Mouse (Mus musculus) cerebellum, postnatal 4 days (tissue): Measurements from ENCODE around the gene Theg.

Experiments used
- DNase-seq, 2 experiments: peaks; one replicate each; pipeline ENCODE4 v3.0.0; 2022; ENCODE audit warnings: low spot score in 2 of 2, mixed read lengths in 1 of 2

Theg gene

DNA sequence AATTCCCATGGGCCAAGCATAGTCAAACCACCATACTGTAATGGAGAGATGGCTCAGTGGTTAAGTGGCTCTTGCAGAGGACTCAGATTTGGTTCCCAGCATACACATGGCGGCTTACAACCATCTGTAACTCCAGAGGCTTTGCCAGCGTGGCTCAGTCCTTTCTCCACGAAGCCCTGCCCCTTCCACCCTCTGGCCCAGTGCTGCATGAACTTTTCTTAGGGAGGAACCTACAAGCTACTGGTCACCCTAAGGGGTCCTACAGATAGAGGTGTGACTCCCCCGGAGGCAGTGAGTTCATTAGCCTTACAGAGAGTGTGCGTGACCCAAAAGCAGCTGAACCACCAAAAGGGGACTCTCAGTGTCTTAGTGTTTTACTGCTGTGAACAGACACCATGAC is 30.2 kb downstream of the Theg start:
- DNase-seq: peak in 1 of 2 experiments; percentile 2

DNA sequence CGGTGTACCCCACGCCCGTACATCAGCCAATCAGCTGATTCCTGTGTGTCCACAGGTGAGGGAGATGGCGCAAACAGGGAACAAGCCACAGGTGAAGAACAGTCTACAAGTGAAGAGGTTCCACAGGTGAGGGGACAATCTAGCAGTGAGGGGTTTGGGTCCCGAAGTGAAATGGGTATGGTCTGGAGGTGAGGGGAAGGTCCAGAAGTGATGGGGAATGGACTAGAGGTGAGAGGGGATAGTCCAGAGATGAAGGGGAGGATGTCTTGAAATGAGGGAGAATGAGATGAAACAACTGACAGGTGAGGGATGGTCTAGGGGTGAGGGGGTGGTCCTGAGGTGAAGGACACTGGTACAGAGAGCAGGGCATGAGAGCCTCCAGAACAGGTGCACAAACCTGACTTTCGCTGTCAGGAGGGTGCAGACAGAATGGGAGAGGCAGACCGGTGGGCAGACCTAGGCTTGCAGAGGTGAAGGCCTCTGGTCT is 31.9 kb downstream of the Theg start:
- peak in 1 of 2 experiments; percentile 13 for DNase-seq

DNA sequence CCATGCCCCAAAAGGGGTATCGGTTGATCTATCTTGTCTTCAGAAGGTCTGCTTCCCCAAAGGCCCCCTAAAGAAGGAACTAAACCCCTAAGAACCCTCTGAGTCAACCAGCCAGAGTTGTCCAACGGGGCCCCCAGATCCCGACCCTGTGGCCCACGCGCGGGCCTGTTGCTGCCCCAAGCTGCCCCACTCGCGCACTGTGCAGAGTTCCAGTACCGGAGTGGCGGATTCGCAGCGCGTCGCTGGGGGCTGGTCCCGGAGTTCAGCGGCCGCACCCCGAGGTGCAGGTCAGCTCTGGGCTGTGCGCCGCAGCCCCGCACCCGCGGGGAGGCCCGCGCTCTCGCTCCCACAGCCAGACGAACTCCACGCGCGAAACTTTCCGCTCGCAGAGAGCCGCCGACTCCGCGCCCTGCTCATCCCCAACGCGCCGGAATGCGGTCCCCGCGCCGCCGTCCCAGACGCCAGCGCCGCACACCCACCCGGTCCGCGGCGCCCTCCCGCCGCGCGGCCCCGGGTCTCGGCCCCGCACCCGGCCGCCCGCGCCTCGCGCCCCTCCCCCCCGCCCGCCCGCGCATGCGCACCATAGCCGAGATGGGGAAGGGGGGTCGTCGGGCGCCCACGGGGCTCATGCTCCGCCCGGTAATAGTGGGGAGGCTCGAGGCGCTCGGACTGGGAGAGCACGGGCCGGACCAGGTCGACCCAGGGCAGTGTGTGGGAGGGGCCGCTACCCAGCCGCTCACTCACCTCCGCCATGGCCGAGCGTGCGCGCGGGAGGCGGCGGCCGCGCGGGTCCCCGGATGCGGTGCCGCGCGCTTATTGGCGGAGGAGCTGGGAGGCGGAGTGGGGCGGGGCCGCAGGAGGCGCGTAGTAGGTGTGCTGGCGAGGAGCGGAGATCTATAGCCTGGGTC is 32.5 kb downstream of the Theg start, which contains the start of gene Mier2:
Gene Mier2, minus strand, starts transcription at position 870 of the 908 bp plus-strand sequence.
- peak; percentile 56 to 81 for DNase-seq

DNA sequence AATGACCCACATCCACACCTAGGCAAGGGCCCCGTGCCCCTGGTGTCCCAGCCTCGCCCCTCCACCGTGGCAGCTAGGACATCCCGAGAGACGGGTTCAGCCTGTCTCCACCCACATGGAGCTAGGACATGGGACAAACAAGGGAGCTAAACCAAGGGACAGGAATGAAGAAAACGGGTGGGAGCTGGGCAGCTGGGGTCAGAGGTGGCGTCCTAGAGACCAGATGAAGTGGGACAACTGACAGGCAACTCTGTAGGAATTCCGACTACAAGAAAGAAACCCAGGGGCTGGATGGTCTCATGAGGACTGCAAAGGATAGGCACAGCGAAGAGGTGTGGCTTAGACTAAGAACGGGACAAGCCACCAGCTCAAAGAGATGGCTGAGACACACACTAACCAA is 33.4 kb downstream of the Theg start:
- peak in 1 of 2 experiments; percentile 18 for DNase-seq

DNA sequence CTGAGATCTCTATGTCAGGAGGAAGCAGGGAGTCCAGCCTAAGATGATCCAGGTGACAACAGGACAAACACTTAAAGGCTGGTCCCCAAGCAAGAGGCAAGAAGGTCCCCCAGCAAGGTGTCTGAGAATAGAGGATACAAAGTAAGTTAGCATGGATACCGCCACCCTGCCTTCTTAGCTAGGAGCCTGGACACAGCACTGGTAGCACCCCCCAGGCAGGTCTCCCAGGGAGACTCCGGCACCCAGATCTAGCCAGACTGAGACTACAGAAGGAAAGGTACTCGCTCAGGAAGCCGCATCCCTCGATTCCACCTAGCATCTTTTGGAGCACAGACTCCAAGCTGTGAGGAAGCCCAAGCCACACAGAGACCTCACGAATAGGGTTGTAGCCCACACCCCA is 34.0 kb downstream of the Theg start:
- no peak for DNase-seq

DNA sequence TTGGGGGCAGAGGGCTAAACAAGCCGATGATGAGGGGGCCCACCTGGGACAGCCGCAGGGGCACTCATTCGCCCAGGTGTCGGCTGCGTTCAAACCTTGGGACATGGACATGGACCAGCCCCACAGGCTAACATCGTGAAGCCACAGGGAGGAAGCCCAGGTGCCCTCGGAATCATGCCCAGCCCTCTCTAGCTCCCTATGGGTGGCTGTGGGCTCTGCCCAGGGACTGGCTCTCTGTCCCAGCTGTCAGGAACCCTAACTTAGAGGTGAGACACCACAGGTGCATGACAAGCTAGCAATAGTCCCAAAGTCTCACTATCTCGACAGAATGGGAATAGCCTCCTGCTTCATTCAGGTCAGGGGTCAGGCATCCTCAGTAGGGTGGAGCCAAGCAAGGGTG is 34.6 kb downstream of the Theg start:
- DNase-seq: peak in 1 of 2 experiments; percentile 19

DNA sequence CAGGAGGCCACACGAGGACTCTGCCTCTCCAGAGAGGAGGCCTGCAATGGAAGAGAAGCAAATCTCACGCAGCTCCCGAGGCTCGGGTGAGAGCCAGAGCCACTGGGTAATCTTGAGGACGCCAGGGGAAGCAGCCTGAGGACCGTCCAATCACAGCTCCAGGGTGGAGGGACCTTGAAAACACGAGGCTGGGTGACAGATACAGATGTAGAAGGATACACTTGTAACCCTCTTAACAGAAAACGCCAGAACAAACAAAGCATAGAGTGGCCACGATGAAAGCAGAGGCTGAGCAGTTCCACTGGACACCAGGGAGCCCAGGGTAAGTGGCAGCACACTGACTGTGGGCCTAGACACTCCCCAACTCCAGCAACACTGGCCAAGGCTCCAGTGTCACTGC is 36.8 kb downstream of the Theg start:
- peak in 1 of 2 experiments; percentile 8 for DNase-seq

DNA sequence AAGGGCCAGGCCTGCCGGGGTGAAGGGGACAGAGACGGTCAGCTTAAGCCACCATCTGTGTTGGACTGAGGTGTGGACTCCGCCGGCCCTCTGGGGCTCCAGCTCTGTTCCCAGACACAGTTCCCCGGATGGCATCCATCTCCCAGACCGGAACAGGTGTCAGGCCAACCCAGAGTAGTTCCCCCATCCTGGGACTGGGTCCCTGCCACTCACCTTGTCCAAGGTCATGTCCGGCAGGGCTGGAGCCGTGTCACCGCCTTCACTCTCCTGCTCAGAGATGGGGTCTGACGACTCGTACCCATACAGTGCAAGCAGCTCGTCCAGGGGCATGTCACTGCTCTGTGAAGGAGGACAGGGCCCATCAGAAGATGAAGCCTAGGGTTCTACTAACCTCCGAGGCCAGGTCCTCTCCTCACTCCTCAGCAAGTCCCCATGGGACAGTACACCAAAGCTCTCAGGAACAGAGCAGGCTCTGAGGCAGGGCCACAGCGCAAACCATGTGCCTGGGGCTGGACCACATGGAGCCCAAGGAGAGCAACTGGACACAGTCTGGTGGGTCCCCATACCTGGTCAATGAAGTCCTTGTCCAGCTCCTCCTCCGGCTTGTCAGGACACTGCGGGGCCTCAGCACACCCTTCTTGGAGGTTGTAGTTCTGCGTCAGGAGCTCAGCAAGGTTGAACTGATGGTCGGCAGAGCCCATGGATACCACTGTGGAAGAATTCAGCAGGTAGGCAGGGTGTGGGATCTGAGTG is 38.0 kb downstream of the Theg start:
- peak in 1 of 2 experiments; percentile 14 for DNase-seq

DNA sequence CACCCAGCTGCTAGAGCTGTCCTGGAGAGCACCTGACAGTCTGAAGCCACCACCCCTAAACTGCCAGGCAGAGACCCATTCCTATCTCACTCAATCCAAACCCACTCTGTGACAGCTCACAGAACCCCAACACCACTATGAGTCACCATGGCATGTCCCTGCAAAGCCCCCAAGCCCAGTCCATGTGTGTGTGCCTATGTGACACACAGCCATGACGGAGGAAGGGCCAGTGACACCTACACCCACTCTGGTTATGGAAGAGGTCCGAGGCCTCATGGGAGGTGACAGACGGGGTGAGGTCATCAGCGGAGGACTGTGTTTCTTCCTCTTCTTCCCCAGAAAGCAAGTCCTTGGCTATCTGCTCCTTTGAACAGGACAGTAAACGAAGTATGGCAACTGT is 38.6 kb downstream of the Theg start:
- DNase-seq: peak in 1 of 2 experiments; percentile 16

DNA sequence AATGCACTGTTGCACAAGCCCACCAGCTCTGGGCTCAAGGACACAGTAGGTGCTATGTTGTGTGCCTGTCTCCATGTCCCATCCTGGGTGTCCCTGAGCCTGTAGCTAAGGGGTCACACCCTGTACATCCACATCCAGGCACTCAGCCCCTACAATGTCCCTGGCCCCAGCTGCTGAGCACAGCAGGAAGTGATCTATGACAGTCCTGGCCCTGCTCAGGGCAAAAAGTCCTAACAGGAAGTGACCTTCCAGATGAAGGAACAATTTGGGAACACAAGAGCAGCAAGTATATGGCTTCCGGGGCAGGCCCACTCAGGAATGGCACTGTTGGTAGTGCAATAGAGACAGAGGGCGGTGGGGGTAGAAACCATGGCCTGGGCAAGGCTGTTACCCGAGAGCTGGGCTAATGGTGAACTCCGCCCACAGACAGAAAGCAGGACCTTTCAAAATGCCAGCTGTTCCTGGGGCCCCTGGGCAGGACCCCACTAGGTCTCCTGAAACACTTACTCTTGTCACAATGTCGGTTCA is 39.9 kb downstream of the Theg start:
- no peak for DNase-seq

DNA sequence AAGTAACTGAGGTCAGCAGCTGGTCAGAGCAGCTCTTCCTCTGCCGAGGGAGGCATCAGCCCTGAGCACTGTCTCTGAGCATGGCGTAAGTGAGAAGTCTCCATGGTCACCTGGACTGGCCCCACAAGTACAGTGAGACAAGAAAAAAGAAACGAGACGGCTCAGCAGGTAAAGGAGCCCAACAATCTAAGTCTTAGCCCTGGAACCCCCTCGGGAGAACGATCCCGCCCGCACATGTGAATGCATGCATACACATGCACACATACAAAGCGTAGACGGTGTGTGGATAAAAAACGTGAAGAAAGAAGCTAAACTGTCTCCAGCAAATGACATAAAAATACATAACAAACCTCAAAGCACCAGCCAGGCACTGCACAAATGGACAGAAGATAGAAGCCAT is 40.6 kb downstream of the Theg start:
- DNase-seq: no peak

DNA sequence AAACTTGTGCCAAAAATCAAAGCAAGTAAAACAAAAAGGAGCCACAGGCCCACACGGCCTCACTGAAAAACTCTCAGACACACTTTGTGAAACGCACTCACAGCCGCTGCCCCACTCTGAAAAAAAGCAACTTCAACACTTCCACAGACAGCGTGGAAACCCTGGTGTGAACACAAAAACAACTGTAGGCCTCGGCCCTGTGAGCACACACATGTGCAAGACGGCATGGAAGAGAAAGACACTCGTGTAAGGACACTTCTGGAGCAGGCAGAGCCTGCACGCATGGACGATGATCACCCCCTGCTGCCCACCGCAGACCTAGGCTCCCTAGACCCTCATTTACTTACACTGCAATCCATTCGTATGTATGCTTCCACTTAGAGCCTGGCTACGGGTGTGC is 41.2 kb downstream of the Theg start:
- DNase-seq: peak in 1 of 2 experiments; percentile 8

DNA sequence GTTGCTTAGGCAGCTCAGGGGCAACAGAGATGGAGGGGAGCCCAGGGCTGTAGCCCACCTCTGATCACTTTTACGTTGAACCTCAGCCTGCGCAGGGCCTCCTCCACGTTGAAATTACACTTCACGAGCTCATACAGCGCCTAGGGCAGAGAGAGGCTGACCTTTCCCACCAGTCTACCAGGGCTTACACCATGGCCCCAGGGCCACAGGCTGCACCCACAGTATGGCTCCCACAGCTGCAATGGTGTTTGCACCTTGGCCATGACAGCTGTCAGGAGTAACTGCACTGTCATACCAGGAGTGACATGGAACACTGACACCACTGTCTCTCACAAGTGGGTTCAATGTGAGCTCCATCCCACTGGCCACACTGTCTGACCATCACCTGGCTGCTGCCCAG is 42.5 kb downstream of the Theg start:
- DNase-seq: peak in 1 of 2 experiments; percentile 11

DNA sequence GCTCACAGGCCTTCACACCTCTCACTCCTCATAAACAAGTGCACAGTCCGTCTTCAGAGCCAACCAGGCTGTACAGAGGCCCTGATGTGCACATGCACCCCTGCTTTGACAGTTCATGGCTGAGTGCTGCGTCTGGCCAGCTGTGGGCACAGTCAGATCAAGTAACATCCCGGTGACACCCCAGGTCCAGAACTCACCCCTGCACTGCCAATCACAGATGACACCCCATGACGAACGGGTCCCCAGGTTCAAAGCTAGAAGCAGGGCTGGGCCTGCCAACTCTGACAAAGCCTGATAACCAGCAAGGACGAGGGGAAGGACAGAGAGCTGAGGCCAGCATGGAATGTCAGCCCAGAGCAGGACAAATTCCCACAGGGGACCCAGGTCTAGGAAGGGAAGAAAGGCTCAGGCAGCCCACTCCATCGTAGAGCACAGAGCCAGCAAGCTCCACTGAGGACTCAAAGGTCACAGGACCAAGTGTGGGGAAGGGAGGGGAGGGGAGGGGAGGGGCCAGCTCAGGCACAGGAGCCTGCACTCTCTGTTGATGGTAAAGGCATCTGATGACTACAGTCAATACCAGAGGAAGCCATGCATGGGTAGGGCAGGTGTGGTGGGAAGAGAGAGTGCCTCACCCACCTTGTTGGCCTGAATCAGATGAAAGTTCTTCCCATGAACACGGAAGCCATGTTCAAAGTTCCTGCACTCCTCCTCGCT is 43.1 kb downstream of the Theg start:
- peak in 1 of 2 experiments; percentile 16 for DNase-seq

DNA sequence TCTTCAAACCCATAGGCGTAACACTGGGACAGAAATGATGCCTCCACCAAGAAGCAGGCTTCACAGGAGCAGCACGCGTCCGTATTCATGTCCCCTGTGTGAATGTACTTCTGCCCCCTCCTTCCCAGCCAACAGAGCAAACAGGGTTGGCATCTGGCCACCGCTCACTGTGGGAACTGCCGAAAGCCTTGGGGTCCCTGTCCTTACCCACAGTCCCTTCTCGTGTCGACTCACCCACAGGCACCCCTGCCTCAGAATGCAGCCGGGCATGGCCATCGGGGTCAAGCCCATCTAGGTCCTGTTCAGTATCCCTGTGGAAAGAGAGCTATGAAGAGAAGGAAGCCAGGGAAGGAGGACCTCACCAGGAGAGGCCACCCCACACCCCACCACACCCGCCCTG is 45.0 kb downstream of the Theg start:
- peak in 1 of 2 experiments; percentile 16 for DNase-seq

DNA sequence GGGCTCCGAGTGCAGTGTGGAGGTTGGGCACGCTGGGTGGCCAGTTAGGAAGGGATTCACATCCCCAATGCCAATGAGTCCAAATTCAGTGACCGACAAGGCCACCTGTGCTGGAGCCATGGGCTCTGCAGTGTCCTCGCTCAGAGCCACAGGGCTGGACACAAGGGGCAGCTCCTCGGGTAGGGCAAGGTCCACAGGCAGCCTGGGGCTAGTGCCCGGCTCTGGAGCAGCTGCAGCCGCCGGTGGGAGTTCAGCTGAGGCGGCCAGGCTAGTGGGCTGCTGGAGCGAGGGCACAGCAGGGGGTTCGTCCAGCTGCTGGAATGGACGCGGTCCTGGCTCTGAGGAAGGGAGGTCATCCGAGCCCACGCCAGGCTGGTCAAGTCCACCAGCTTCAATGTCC is 45.6 kb downstream of the Theg start:
- no peak for DNase-seq

DNA sequence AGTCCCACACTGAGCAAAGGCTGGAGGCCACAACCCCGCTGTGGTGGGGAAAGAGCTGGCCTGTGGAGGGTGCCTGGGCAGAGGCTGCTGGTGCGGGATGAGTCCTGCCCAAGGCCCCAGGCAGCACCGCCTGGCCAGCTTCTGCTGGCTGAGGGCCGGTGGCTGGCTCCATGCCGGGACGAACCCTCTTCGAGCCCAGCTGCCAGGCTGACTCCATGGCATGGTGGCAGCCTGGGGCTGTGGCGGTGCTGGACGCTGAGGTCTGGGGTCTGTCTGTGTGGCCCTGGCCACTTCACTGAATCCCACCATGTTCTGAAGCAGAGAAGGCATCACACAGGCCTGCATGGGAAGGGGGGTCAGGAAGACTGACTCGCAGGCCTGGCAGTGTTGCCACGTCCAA is 46.4 kb downstream of the Theg start:
- DNase-seq: peak; percentile 23 to 52

DNA sequence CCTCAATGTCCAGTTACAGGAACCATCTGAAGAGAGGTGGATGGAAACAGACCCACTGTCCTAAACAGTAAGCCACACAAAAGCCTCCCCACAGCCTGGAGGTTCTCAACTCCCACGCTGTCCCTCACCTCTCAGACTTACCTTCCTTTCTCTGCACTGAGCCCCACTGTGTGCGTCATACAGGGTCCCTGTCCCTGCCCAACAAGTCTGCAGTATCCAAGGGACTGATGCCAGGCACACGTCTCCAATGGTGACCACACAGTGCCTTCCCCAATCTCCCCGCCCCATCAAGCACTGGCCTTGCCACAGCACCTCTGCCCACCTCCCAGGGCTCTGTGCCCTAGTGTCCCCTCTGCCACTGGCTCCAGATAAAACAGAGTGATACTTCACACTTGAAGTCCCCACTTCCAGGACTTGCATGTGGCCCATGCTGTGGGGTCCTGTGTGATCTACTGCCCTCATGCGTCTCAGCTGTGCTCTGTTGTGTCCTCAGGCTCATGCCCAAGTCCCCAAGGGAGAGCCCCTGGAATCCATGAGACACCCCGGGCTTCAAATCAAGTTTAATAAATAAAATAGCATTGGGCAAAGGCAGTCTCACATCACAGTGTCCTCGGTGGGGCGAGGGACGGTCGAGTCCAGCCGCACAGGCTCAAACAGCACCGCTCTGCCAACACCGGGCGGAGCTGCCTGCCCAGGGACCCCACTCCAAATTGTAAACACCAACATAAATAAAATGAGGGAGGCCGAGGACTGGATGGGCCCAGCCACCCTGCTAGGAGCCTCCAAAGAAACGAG is 47.2 kb downstream of the Theg start:
- DNase-seq: peak in 1 of 2 experiments; percentile 17

DNA sequence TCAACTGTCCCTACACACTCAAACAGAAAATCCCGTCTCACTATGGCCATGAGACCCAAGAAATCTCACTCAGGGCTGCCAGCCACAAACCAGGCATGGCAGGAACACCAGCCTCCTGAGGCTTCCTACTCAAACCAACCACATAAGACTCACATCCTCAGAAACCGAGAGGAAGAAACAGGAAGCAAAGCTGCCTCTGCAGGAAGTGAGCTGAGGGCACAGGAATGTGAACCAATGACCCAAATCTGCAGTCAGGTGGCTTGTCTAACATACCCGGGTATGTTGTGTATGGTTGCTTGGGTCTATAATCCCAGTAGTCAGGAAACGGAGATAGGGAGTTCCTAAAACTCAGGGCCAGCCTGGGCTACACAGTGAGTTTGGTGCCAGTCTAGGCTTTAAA is 48.3 kb downstream of the Theg start:
- DNase-seq: peak in 1 of 2 experiments; percentile 13

DNA sequence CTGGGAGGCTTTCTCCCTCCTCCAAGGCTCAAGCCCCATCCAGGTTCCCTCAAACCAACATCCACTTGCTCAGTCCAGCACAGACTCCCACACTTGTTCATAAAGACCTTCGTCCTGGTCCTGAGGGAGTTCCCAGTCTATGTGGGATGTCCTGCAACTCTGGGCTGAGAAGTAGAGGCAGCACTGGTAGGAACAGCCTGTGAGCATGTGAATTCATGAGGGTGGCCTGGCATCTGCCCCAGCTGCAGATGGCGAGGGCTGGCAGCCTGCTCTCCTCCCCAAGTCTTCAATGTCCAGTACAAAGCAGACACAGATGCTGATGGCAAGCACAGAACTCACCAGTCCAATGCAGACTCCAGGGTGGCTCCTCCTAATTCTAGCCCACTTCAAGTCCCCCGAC is 48.8 kb downstream of the Theg start:
- peak in 1 of 2 experiments; percentile 20 for DNase-seq

DNA sequence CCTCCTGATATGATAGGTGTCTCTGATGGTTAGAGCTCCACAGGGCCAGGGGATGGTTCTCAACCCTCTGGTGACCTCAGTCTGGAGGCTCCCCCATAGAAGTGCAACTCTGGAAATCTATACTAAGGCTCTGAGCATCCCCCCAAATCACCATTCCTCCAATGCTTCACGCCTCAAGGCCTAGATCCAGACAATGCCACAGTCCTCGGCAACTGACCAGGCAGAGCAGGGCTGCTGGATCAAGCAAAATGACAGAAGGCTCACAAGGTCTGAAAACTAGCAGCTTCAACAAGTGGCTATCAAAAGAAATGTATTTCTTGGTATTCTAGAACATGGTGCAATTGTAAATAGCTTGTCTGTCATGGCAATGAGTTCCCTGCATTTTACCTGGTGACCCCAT is 49.4 kb downstream of the Theg start:
- peak in 1 of 2 experiments; percentile 10 for DNase-seq
